Comparison of ENCODE assay signal across 17 mouse cellular contexts in the genomic region with DNA sequence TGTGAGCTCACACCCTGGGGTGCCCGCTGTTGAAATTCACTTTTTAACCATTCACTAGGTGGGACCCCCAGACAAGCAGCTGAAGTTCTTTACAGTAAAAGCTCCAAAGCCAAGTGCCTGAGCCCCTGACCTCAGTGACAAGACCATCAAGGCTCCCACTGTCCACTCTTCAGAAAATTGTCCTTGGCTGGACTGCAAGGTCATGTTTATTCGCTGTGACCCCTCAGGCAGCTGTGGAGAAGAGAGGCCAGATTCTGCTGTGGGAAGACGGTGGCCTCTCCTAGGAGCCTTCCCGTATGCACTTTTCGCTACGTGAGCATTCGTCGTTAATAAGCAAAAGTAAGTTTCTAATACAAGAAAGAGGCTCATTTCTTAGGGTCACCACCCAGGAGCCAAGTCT.
"Had no signal": no experiment of that assay in that cellular context is flagged by ENCODE, and none has a peak within 500 bp of the region (broad histone marks: within the 10 kb centered on the region; RNA-seq: fewer than 3 reads in every experiment).

No protein-coding gene starts in this region.

- H3K4me3 ChIP-seq: lung, embryonic 15.5 days; megakaryocyte, embryonic 14.5 days; midbrain, embryonic 13.5 days; midbrain, embryonic 15.5 days; neural tube, embryonic 12.5 days; stomach, embryonic 15.5 days had no signal

- H3K27ac ChIP-seq: lung, embryonic 15.5 days; macrophage; midbrain, embryonic 13.5 days; midbrain, embryonic 15.5 days; neural tube, embryonic 12.5 days; stomach, embryonic 15.5 days; stomach, postnatal 0 days had no signal

- ATAC-seq: liver, postnatal 0 days; midbrain, embryonic 13.5 days; midbrain, embryonic 15.5 days had no signal

- H3K9ac ChIP-seq: liver, postnatal 0 days; lung, embryonic 15.5 days; midbrain, embryonic 13.5 days; midbrain, embryonic 15.5 days; neural tube, embryonic 12.5 days; stomach, embryonic 15.5 days had no signal

- H3K9me3 ChIP-seq: lung, embryonic 15.5 days; midbrain, embryonic 13.5 days; midbrain, embryonic 15.5 days; neural tube, embryonic 12.5 days; stomach, embryonic 15.5 days had no signal

- H3K36me3 ChIP-seq: lung, embryonic 15.5 days; midbrain, embryonic 13.5 days; midbrain, embryonic 15.5 days; neural tube, embryonic 12.5 days; stomach, embryonic 15.5 days had no signal

- H3K4me2 ChIP-seq: lung, embryonic 15.5 days; midbrain, embryonic 11.5 days; midbrain, embryonic 13.5 days; midbrain, embryonic 15.5 days; neural tube, embryonic 12.5 days; stomach, embryonic 15.5 days had no signal

- H3K27me3 ChIP-seq: lung, embryonic 15.5 days; midbrain, embryonic 15.5 days; neural tube, embryonic 12.5 days; stomach, embryonic 15.5 days had no signal

- H3K4me1 ChIP-seq: lung, embryonic 15.5 days; megakaryocyte, embryonic 14.5 days; stomach, embryonic 15.5 days had no signal

- DNase-seq: liver, postnatal 0 days; lung, adult 2 months; lung, postnatal 14 days; lung, postnatal 36 days; right cerebral cortex, postnatal 14 days; thymus, adult 2 months; thymus, postnatal 25 days; thymus, postnatal 4 days had no signal
